Mouse (Mus musculus) ES-E14 (cell line): ENCODE results near the gene Fktn. TPM values are rescaled to one million over a fixed set of nuclear protein-coding genes. Genes with fewer than 3 reads are reported as not detected.
"Not testable (repeated sequence)": the region's sequence is repeated elsewhere in the genome, so short reads cannot be mapped to it uniquely, and the experiment has no call there.

ENCODE experiments used
- DNase-seq: peaks from one replicate; pipeline ENCODE4 v3.0.0-alpha.2; 2013; ENCODE audit warnings: low read depth, low spot score
- H3K27ac ChIP-seq: 2 replicates; pipeline ENCODE4 v1.5.1; 2012; ENCODE audit warnings: low read depth, mild to moderate bottlenecking, low read length, moderate library complexity, mixed read lengths; ENCODE audit not compliant: poor library complexity, insufficient read depth, severe bottlenecking
- H3K36me3 ChIP-seq: 2 replicates; pipeline ENCODE4 v1.6.1; 2012; ENCODE audit warnings: mild to moderate bottlenecking, low read length, moderate library complexity, mixed read lengths; ENCODE audit not compliant: control insufficient read depth, poor library complexity, insufficient read depth, severe bottlenecking
- H3K4me1 ChIP-seq, 2 experiments: fragments of 150-350 bp in 1 of 2; sonication (generic) in 1 of 2; 2 replicates each; pipeline ENCODE4 v1.6.1; 2012; ENCODE audit warnings: low read length in 2 of 2, mild to moderate bottlenecking in 1 of 2, mixed read lengths in 1 of 2; ENCODE audit not compliant: control insufficient read depth in 2 of 2, insufficient read depth in 2 of 2, poor library complexity in 1 of 2
- H3K4me3 ChIP-seq, 2 experiments: fragments of 150-350 bp in 1 of 2; sonication (generic) in 1 of 2; 2 replicates each; pipeline ENCODE4 v1.5.1; 2012; ENCODE audit warnings: low read length in 2 of 2, low read depth in 1 of 2, mild to moderate bottlenecking in 1 of 2, mixed read lengths in 1 of 2; ENCODE audit not compliant: insufficient read depth in 1 of 2, poor library complexity in 1 of 2, severe bottlenecking in 1 of 2
- H3K9ac ChIP-seq: 2 replicates; pipeline ENCODE4 v1.6.1; 2012; ENCODE audit warnings: low read depth, mild to moderate bottlenecking, low read length, mixed read lengths; ENCODE audit not compliant: poor library complexity, insufficient read depth, severe bottlenecking
- H3K9me3 ChIP-seq: fragments of 150-350 bp; sonication (generic); 2 replicates; pipeline ENCODE4 v1.6.1; 2012; ENCODE audit warnings: low read depth, mild to moderate bottlenecking, low read length; ENCODE audit not compliant: control insufficient read depth, insufficient read depth
- CHD2 ChIP-seq: IDR thresholded peaks from 2 replicates; pipeline ENCODE4 v1.6.1; 2014; ENCODE audit warnings: mild to moderate bottlenecking, low read depth, low read length, inconsistent platforms
- HCFC1 ChIP-seq: IDR thresholded peaks from 2 replicates; pipeline ENCODE4 v1.6.1; 2012; ENCODE audit warnings: low read length, inconsistent platforms, borderline replicate concordance; ENCODE audit not compliant: insufficient read depth
- MAFK ChIP-seq: IDR thresholded peaks from 2 replicates; pipeline ENCODE4 v1.6.1; 2014; ENCODE audit warnings: mild to moderate bottlenecking, low read depth, low read length, inconsistent platforms; ENCODE audit not compliant: insufficient read depth
- ZC3H11A ChIP-seq: IDR thresholded peaks from 2 replicates; pipeline ENCODE4 v1.6.1; 2012; ENCODE audit warnings: low read depth, mild to moderate bottlenecking, inconsistent platforms, low read length, borderline replicate concordance
- ZNF384 ChIP-seq: IDR thresholded peaks from 2 replicates; pipeline ENCODE4 v1.6.1; 2012; ENCODE audit warnings: low read depth, low read length, inconsistent platforms
- in situ Hi-C, 2 experiments: fragments of 600-800 bp; cut with MboI; formaldehyde crosslinking; loops; one replicate each; pipeline ENCODE4 v1.15.1; 2025; ENCODE audit warnings: low sequenced_read_pairs in 2 of 2, inconsistent platforms in 1 of 2; ENCODE audit not compliant: unreplicated experiment in 2 of 2
- total RNA-seq: library from RNA; depleted of rRNA; stranded (reverse); fragments of 300-350 nt; gene quantifications from 2 replicates; pipeline ENCODE4 v1.2.3, GENCODE M21; 2012; rRNA removed

The Fktn gene
- total RNA-seq = 17.9 and 19.6 TPM in 2 replicates

- H3K4me1 ChIP-seq = no peaks in the 10 kb centered on the region
- H3K27ac ChIP-seq = no peak within 1 kb of the TSS
- no peaks in the 10 kb centered on the region for H3K9me3 ChIP-seq
- TF ChIP-seq CHD2 = no peak
- no peak for TF ChIP-seq ZNF384
- TF ChIP-seq HCFC1 = no peak
- no peak for TF ChIP-seq ZC3H11A
- TF ChIP-seq MAFK = no peak
- H3K36me3 ChIP-seq = no peaks in the 10 kb centered on the region; the same call in 1 of the 2 replicates
- peak within 1 kb of the TSS; percentile 91 for H3K9ac ChIP-seq
- no peak for DNase-seq
- peak within 1 kb of the TSS; percentile 96 to 97 for H3K4me3 ChIP-seq
- in situ Hi-C loops = no loop called here
Observed at GRCm38 (mm10) chr4:53713704-53714050, at the start of gene Fktn. Gene Fktn (plus strand): TSS chr4:53713998.

GRCm38 (mm10) chr4:53682092-53682491 is 31.7 kb upstream of the Fktn start:
- H3K27ac ChIP-seq = no peak overlapping the region
- in situ Hi-C loops = no loop called here
- H3K9ac ChIP-seq = no peak overlapping the region
- DNase-seq = no peak
- 0 out of 4 replicates have a peak, but pooled peaks cover 0 to 1% of the 10 kb centered on the region in 2 experiments for H3K4me1 ChIP-seq
- peaks cover 4% of the 10 kb centered on the region for H3K36me3 ChIP-seq
- H3K4me3 ChIP-seq = no peak overlapping the region
- TF ChIP-seq ZC3H11A = no peak
- no peaks in the 10 kb centered on the region for H3K9me3 ChIP-seq

GRCm38 (mm10) chr4:53688965-53689364 is 24.8 kb upstream of the Fktn start:
- Histone ChIP-seq H3K4me3 (no peak overlapping the region), H3K9ac (no peak overlapping the region), H3K9me3 (no peaks in the 10 kb centered on the region), H3K27ac (no peak overlapping the region), H3K4me1 (no peaks in the 10 kb centered on the region), H3K36me3 (no peaks in the 10 kb centered on the region)
- DNase-seq = no peak
- in situ Hi-C loops = no loop called here
- TF ChIP-seq ZNF384 (no peak), CHD2 (no peak), MAFK (no peak), ZC3H11A (no peak), HCFC1 (no peak)

- in situ Hi-C loops = no loop called here
- no peak for DNase-seq
- no peak overlapping the region for H3K27ac ChIP-seq
- H3K9ac ChIP-seq = no peak overlapping the region
- no peaks in the 10 kb centered on the region for H3K9me3 ChIP-seq
- H3K4me3 ChIP-seq = no peak overlapping the region
- H3K4me1 ChIP-seq = no peaks in the 10 kb centered on the region
- TF ChIP-seq HCFC1 = no peak
- no peak for TF ChIP-seq ZNF384
- no peak for TF ChIP-seq MAFK
- no peak for TF ChIP-seq ZC3H11A
- no peak for TF ChIP-seq CHD2
- no peaks in the 10 kb centered on the region; the same call in 1 of the 2 replicates for H3K36me3 ChIP-seq
Observed at GRCm38 (mm10) chr4:53691418-53691817, 22.4 kb upstream of the Fktn start.

GRCm38 (mm10) chr4:53709166-53709565 is 4.6 kb upstream of the Fktn start:
- H3K4me1 ChIP-seq, H3K27ac ChIP-seq, in situ Hi-C loops, DNase-seq, H3K36me3 ChIP-seq, H3K9me3 ChIP-seq, H3K9ac ChIP-seq, H3K4me3 ChIP-seq: not testable (repeated sequence)
